Mouse (Mus musculus) cerebellum, postnatal 36 days (tissue): ENCODE measurements at regions not wholly inside any gene's neighbourhood (a gene's known extent, or its start where the extent isn't known, plus 50 kb on each side); places are given as distances from the start of the nearest gene placed in this dataset.
"Not testable (repeated sequence)": the region's sequence is repeated elsewhere in the genome, so short reads cannot be mapped to it uniquely, and the experiment has no call there.

Experiments
- DNase-seq, 2 experiments: peaks; one replicate each; pipeline ENCODE4 v3.0.0; 2021 to 2022; ENCODE audit warnings: mixed read lengths in 2 of 2

DNA sequence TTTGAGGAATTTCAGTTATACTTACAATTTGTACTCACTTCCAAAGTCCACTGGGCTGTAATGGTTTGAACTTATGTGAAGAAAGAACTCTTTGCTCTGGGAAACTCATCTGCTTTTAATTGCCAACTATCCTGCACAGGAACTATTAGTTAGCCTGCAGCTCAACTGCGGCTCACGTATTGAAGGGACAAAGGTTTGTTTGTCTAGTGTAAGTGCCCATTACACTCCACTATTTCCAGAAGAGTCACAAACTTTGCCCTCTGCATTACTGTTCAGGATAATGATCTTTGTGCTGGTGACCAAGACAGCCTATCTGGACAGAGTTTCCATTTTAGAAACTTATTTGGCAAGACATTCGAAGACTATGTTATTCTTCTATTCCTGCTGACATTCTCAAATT lies 74.5 kb downstream of the Slc10a2 start:
- DNase-seq = no peak

- peak; percentile 48 to 52 for DNase-seq
Observed at GRCm38 (mm10) chr8:5012368-5012767, 92.8 kb downstream of the Slc10a2 start.

GRCm38 (mm10) chr8:5011771-5012170 lies 93.4 kb downstream of the Slc10a2 start:
- no peak for DNase-seq

- not testable (repeated sequence) for DNase-seq
Observed at GRCm38 (mm10) chr8:5003359-5003758, 101.8 kb downstream of the Slc10a2 start.
